Mouse (Mus musculus): ENCODE measurements around the gene Ppp1ca. TPM values are rescaled to one million over a fixed set of nuclear protein-coding genes. Genes with fewer than 3 reads are reported as not detected.

Gene Ppp1ca
- total and polyA plus RNA-seq, 3 experiments, result 270 to 673 (median 565) TPM

- Histone ChIP-seq H3K9me3 (replicated peaks) (no peaks in the 10 kb centered on the region), H3K4me3 (ENCODE audit: low read depth, low read length) (peak within 1 kb of the TSS; percentile 78), H3K27me3 (ENCODE audit: insufficient read depth, low read length) (no peaks in the 10 kb centered on the region; the same call in 1 of the 2 replicates), H3K36me3 (replicated peaks) (peaks cover 70% of the 10 kb centered on the region), H3K4me1 (ENCODE audit: insufficient read depth, low read depth, low read length) (peaks cover 67% of the 10 kb centered on the region)
- ATAC-seq (ENCODE audit: extremely low read depth, insufficient number of reproducible peaks, low FRiP score, poor library complexity, severe bottlenecking) (peak; percentile 54), DNase-seq (ENCODE audit: low spot score) (peak; percentile 84)
- TF ChIP-seq POLR2AphosphoS5 (IDR thresholded peaks at IDR 0.05; ENCODE audit: insufficient replicate concordance, low read depth, low read length), result no peak
- no peak for TF ChIP-seq GATA1 (IDR thresholded peaks at IDR 0.05; ENCODE audit: borderline replicate concordance, low read length)
- TF ChIP-seq TAL1 (conservative IDR thresholded peaks at IDR 0.05; ENCODE audit: low read depth, low read length), result no peak
- TF ChIP-seq CTCF (IDR thresholded peaks at IDR 0.05; ENCODE audit: low read depth, low read length), result no peak
- TF ChIP-seq GATA2 (IDR thresholded peaks at IDR 0.05; ENCODE audit: borderline replicate concordance, low read depth, low read length), result no peak
These were observed 982 bp upstream of the Ppp1ca start, which contains the start of gene Tbc1d10c for GRCm38 (mm10) chr19:4190831-4191334. Gene Tbc1d10c (minus strand): TSS chr19:4191284.

- Histone ChIP-seq H3K27me3 (ENCODE audit: insufficient read depth, low read length) (no peaks in the 10 kb centered on the region; the same call in 1 of the 2 replicates), H3K4me3 (ENCODE audit: low read depth, low read length) (peak overlapping the region; percentile 78), H3K9me3 (replicated peaks) (no peaks in the 10 kb centered on the region), H3K4me1 (ENCODE audit: insufficient read depth, low read depth, low read length) (peaks cover 78% of the 10 kb centered on the region), H3K36me3 (replicated peaks) (peaks cover 70% of the 10 kb centered on the region)
- DNase-seq (ENCODE audit: low spot score) (peak; percentile 49), ATAC-seq (ENCODE audit: extremely low read depth, insufficient number of reproducible peaks, low FRiP score, poor library complexity, severe bottlenecking) (no peak)
- TF ChIP-seq GATA2 (IDR thresholded peaks at IDR 0.05; ENCODE audit: borderline replicate concordance, low read depth, low read length) (no peak), POLR2AphosphoS5 (IDR thresholded peaks at IDR 0.05; ENCODE audit: insufficient replicate concordance, low read depth, low read length) (no peak), TAL1 (conservative IDR thresholded peaks at IDR 0.05; ENCODE audit: low read depth, low read length) (no peak), CTCF (IDR thresholded peaks at IDR 0.05; ENCODE audit: low read depth, low read length) (no peak), GATA1 (IDR thresholded peaks at IDR 0.05; ENCODE audit: borderline replicate concordance, low read length) (no peak)
These were observed 553 bp downstream of the Ppp1ca start for GRCm38 (mm10) chr19:4192251-4192985.

DNA sequence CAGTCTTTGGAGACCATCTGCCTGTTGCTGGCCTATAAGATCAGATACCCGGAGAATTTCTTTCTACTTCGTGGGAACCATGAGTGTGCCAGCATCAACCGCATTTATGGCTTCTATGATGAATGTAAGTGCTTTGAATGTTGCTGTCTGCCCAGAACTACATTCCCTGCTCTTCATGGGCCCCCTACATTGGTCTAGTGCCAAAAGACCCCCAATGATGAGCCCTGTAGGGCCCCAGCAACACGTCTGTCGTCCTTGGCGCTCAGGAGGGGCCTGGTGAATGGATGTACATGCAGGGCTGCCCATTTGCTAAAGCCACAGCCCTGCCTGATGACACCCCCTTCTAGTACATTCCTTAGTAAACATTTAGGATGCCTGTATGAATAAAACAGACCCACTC, 1.3 kb downstream of the Ppp1ca start:
- no peak for DNase-seq (ENCODE audit: low spot score)
- peaks cover 78% of the 10 kb centered on the region for H3K4me1 ChIP-seq (ENCODE audit: insufficient read depth, low read depth, low read length)
- H3K4me3 ChIP-seq (ENCODE audit: low read depth, low read length), result peak overlapping the region; percentile 78
- TF ChIP-seq CTCF (IDR thresholded peaks at IDR 0.05; ENCODE audit: low read depth, low read length) (no peak), GATA2 (IDR thresholded peaks at IDR 0.05; ENCODE audit: borderline replicate concordance, low read depth, low read length) (no peak)
- ATAC-seq (ENCODE audit: extremely low read depth, insufficient number of reproducible peaks, low FRiP score, poor library complexity, severe bottlenecking), result no peak
- peaks cover 70% of the 10 kb centered on the region for H3K36me3 ChIP-seq (replicated peaks)
- no peaks in the 10 kb centered on the region for H3K27me3 ChIP-seq (ENCODE audit: insufficient read depth, low read length)
- no peaks in the 10 kb centered on the region for H3K9me3 ChIP-seq (replicated peaks)

DNA sequence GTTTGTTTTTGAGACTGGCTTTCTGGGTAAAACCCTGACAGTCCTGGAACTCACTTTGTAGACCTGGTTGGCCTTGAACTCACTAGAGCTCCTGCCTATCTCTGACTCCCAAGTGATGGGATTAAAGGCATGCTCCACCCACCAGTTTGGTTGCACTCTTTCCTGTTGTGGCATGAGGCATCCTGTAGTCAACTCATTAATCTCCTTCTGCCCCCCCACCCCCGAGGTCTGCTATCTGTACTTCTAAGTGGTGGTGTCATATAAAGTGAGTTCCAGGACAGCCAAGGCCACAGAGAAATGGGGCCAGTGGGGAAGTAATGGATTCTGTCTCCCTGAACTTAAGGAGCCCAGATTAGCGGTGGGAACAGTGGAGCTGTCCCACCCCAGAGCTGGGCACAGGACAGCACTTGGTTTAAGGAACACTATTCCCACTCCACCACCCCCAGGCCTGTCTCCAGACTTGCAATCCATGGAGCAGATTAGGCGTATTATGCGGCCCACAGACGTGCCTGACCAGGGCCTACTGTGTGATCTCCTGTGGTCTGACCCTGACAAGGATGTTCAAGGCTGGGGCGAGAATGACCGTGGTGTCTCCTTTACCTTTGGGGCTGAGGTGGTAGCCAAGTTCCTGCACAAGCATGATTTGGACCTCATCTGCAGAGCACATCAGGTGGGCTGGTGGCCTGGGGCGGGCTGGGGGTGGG, 2.3 kb downstream of the Ppp1ca start:
- Histone ChIP-seq H3K4me1 (ENCODE audit: insufficient read depth, low read depth, low read length) (peaks cover 82% of the 10 kb centered on the region), H3K27me3 (ENCODE audit: insufficient read depth, low read length) (no peaks in the 10 kb centered on the region), H3K9me3 (replicated peaks) (no peaks in the 10 kb centered on the region), H3K36me3 (replicated peaks) (peaks cover 71% of the 10 kb centered on the region), H3K4me3 (ENCODE audit: low read depth, low read length) (peak overlapping the region; percentile 40; the same call in 1 of the 2 replicates)
- no peak for TF ChIP-seq GATA2 (IDR thresholded peaks at IDR 0.05; ENCODE audit: borderline replicate concordance, low read depth, low read length)
- no peak for TF ChIP-seq TAL1 (conservative IDR thresholded peaks at IDR 0.05; ENCODE audit: low read depth, low read length)
- TF ChIP-seq CTCF (IDR thresholded peaks at IDR 0.05; ENCODE audit: low read depth, low read length), result no peak
- TF ChIP-seq GATA1 (IDR thresholded peaks at IDR 0.05; ENCODE audit: borderline replicate concordance, low read length), result no peak
- TF ChIP-seq POLR2AphosphoS5 (IDR thresholded peaks at IDR 0.05; ENCODE audit: insufficient replicate concordance, low read depth, low read length), result no peak
- no peak for ATAC-seq (ENCODE audit: extremely low read depth, insufficient number of reproducible peaks, low FRiP score, poor library complexity, severe bottlenecking)
- no peak for DNase-seq (ENCODE audit: low spot score)

DNA sequence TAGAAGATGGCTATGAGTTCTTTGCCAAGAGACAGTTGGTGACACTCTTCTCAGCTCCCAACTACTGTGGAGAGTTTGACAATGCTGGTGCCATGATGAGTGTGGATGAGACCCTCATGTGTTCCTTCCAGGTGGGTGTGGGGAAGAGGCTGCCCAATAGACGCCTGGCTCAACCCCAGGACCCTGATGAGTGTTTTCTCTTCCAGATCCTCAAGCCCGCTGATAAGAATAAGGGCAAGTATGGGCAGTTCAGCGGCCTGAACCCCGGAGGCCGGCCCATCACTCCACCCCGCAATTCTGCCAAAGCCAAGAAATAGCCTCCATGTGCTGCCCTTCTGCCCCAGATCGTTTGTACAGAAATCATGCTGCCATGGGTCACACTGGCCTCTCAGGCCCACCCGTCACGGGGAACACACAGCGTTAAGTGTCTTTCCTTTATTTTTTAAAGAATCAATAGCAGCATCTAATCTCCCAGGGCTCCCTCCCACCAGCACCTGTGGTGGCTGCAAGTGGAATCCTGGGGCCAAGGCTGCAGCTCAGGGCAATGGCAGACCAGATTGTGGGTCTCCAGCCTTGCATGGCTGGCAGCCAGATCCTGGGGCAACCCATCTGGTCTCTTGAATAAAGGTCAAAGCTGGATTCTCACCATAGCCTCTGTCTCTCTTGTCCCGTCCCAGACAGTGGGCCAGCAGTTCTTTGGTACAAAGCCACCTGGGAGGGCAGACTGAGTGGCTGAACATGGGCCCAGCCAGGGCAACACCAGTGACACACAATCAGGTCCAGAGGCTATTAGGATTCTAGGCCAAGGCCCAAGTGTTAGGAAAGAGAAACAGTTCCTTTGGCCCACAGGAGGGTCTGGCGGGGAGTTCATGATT, 3.1 kb downstream of the Ppp1ca start:
- H3K4me3 ChIP-seq (ENCODE audit: low read depth, low read length), result no peak overlapping the region
- no peaks in the 10 kb centered on the region for H3K9me3 ChIP-seq (replicated peaks)
- TF ChIP-seq CTCF (IDR thresholded peaks at IDR 0.05; ENCODE audit: low read depth, low read length) (no peak), POLR2AphosphoS5 (IDR thresholded peaks at IDR 0.05; ENCODE audit: insufficient replicate concordance, low read depth, low read length) (no peak; the same call in 1 of the 2 replicates), GATA1 (IDR thresholded peaks at IDR 0.05; ENCODE audit: borderline replicate concordance, low read length) (no peak), GATA2 (IDR thresholded peaks at IDR 0.05; ENCODE audit: borderline replicate concordance, low read depth, low read length) (no peak), TAL1 (conservative IDR thresholded peaks at IDR 0.05; ENCODE audit: low read depth, low read length) (no peak)
- no peak for DNase-seq (ENCODE audit: low spot score)
- H3K4me1 ChIP-seq (ENCODE audit: insufficient read depth, low read depth, low read length), result peaks cover 89% of the 10 kb centered on the region
- ATAC-seq (ENCODE audit: extremely low read depth, insufficient number of reproducible peaks, low FRiP score, poor library complexity, severe bottlenecking), result no peak
- peaks cover 73% of the 10 kb centered on the region for H3K36me3 ChIP-seq (replicated peaks)
- no peaks in the 10 kb centered on the region for H3K27me3 ChIP-seq (ENCODE audit: insufficient read depth, low read length)

All from G1E (cell line).